Mouse (Mus musculus): ENCODE data around the gene Zfp865. TPM values are rescaled to one million over a fixed set of nuclear protein-coding genes. Genes with fewer than 3 reads are reported as not detected.
"Not testable (repeated sequence)": the region's sequence is repeated elsewhere in the genome, so short reads cannot be mapped to it uniquely, and the experiment has no call there.

The Zfp865 gene
- 10 to 100 TPM; 40.1 to 41.8 TPM for total RNA-seq (2021)
- long read RNA-seq, experiment 1, transcript Zfp865-204 (2 exons, 93 nt) = major isoform, 8 of 9 reads
- long read RNA-seq, experiment 1, partial matches to known transcripts = 0 of 9 reads
- long read RNA-seq, experiment 1, other reads (novel, unspliced or antisense) = 0 of 9 reads
- long read RNA-seq, experiment 2, transcript Zfp865-203 (1 exons, 3,815 nt) = major isoform, 7 of 15 reads
- long read RNA-seq, experiment 2, partial matches to known transcripts = 5 of 15 reads
- long read RNA-seq, experiment 2, other reads (novel, unspliced or antisense) = 0 of 15 reads

DNA sequence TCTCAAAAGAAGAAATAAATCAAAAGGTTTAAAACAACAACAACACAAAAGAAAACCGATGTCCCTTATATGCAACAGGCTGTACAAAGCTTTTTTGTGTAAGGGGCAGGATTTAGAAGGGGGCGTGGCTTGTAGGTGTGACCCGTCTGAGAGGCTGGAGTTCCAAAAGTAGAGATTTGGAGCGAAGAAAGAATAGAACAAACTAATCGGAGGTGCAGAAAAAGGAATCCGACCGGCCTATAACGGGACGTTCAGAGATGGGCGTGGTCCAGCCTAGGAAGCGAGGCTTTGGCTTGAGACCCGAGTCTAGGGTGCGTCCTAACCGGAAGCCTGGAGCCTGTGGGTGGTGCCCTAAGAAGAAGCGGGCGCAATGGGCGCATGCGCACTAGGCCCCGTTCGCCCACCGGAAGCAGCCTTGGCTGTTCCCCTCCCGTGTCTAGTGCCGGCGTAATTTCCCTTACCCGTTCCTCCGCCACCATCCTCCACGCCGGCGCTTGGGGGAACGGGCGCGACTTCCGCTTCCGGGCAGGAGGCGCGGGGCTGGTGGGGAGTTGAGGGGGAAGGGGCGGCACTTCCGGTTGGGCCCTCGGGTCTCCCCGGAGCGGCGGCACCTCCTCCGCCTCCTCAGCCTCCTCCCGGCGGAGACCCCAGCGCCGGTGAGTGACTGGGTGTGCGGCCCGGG lies at the start of gene Zfp865, which contains the start of gene Ccdc106:
Gene Zfp865, plus strand, starts transcription at position 377 of the 682 bp plus-strand sequence.
Gene Ccdc106, plus strand, starts transcription at position 554 of the 682 bp plus-strand sequence.
- DNase-seq (ENCODE audit: low spot score in 2 of 2) = peak; percentile 97 to 98

DNA sequence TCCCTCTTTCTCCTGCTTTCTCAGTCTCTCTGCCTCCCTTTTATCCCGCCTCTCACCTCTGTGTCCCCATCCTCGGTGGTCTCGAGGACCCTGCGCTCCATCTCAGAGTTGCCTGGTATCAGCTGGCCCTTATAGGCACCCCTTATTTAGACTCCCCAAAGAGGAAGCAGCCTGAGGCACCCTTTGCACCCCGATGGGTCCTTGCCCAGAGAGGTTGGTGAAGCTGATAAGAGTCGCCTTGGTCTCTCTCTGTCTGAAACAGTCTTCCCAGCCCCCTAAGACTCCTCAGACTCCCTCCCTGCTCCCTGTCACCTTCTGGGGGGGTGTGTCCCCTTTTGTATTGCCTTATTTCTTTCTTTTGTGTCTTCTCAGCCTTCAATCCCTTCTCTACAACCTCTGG lies 49.1 kb upstream of the Zfp865 start, which contains the start of gene Sbk3:
Gene Sbk3, minus strand, starts transcription at position 101 of the 400 bp plus-strand sequence.
- no peak for DNase-seq (ENCODE audit: low spot score in 2 of 2)

DNA sequence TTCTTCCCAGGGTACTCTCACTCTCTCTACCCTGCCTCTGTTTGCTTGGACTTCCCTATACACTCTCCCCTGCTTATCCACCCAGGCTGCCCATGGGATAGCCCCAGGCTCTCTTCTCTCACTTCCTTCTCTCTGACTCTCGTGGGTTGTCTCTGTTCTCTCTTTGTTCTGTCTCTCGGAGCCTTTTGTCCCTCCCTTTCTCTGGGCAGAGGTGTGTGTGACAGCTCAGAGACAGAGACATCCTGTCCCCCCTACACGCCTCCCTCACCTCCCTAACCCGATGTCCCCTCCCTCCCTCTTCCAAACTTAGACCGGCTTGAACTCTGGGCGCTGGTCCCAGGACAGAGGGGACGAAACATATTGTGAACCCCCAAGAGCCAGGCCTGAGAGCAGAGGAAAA lies 48.5 kb upstream of the Zfp865 start:
- no peak for DNase-seq (ENCODE audit: low spot score in 2 of 2)

DNA sequence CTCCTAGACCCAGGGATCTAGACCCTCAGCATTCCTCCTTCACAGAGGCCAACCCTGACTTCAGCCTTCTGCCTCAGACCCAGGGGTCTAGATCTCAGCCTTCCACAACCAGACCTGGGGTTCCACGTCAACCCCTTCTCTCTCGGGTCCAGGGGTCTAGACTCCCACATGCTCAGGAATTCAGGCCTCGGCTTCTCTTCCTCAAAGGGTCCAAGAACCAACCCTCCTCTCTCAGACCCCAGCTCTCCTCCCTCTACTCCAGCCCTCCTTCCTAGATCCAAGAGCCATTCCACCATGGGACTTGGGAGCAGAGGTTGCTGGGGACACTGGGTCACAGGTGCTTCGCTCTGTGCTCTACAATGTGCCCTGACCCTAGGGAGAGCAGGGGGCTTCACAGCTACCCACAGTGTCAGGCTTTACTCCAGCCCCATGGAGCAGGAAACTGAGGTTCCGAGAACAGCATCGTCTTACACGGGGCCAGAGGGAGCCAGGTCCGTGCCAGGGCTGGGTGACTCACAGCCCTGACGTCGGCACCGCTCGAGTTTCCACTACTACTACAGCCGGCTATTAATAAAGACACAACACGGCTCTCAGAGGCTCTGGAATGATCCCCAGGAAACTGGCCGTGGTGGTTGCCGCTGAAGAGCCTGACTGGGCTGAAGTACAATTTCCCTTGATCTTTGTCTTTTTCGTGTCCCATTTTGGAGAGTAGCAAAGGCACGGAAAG lies 47.7 kb upstream of the Zfp865 start:
- DNase-seq (ENCODE audit: low spot score in 2 of 2) = peak in 1 of 2 experiments; percentile 32

DNA sequence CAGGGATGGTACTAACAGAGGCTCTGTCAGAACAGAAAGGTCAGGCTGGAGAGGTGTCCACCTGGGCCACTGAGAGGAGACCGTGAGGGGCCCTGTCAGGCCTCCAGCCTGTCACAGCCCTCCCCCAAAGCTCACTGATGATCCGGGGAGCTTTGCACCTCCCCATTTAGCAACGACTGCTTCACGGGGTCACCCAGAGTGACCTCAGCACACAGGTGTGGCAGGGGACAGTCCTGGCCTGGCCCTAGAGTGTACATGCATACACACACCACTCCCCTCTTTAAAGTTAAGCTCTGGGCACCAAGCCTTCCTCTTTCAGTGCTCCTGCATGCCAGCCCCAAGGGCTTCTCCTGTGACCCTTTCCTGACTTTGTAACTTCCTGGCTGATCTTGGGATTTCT lies 44.7 kb upstream of the Zfp865 start:
- no peak for DNase-seq (ENCODE audit: low spot score in 2 of 2)

DNA sequence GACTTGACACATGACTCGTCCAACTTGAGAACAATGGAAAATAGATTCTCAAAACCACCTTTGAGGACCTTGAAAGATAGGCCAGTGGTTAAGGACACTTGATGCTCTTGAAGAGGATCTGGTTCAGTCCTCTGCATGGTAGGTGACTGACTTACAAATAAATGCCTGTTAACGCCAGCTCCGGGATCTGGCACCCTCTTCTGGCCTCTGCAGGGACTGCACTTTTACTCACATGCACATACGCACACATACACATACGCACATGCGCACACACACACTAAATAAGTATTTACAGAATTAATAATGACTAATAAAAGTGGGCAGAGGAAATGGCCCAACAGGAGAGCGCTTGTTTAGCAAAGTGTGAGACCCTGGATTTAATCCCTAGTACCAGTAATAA lies 43.3 kb upstream of the Zfp865 start:
- no peak for DNase-seq (ENCODE audit: low spot score in 2 of 2)

DNA sequence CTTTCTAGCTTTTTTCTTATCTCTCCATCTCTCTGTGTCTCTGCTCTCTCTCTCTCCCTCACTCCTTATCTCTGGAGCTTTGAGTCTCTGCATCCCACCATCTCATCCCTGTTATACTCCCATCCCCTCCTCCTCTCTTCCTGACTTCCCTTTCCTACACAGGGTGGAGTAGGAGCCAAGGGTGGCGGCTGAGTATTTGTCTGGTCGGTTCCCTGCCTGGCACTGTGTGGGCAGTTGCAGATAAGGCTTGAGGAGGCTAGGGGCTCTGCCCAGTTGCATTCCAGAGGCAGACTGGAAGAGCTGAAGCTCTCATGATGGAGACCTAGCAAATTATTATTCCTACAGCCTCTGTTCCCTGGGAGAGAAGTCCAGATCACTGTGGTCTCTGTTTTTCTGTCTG lies 31.9 kb upstream of the Zfp865 start:
- no peak for DNase-seq (ENCODE audit: low spot score in 2 of 2)

DNA sequence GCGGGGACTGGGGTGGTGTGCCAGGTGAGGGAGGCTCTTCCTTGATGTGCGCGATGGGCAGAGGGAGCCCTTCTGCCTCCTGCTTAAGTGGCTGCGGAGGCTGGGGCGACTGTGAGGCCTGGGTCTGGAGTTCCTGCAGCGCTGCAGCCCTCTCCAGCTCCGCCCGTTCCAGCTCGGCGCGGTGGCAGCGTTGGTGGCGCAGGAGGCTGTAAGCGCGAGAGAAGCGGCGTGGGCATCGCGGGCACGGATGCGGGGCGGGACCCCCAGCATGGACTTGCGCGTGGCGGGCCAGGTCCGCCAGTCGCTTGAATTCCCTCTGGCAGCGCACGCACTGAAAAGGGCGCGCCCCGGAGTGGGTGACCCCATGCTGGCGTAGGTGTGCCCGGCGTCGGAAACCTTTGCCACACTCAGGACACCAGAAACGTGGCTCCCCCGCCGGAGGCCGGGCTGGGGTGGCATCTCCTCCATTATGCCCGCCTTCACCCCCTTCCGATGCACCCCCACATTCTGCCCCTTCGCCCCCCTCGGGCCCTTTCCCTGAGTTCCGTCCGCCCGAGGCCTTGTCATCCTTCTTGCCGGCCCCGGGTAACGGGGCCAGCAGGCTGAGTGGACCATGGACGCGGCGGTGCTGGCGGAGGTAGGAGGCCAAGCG lies 26.7 kb upstream of the Zfp865 start:
- DNase-seq (ENCODE audit: low spot score in 2 of 2) = no peak

DNA sequence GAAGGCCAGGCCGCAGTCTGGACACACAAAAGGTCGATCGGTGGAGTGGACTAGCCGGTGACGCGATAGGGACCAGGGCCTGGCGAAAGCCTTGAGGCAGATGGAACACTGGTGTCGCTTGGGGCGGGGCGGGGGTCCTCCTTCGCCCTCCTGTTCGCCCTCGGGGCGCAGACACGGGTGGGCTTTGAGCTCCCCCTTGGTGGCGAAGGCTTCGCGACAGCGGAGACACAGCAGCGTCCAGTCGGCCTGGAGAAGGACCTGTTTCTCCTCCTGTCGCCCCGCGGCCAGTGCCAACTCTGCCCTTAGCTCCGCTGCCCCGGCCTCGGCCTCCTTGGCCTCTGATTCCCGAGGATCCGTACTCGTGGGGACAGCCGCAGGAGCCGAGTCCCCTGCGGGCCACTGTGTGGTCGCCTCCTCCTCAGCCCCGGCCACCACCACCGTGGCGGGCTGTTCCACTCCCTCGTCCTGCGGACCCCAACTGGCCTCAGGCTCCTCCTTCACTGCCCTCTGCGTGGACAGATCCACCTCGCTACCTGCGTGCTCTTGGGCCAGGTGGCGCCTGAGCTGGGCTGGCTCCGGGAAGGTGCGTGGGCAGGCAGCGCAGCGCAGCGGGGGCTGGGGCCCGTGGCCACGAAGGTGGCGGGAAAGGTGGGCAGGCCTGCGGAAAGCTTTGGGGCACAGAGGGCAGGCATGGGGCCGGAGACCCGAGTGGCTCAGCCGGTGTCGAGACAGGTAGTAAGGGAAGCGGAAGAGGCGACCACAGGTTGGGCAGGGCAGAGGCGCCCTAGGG lies 26.0 kb upstream of the Zfp865 start:
- DNase-seq (ENCODE audit: low spot score in 2 of 2) = no peak

DNA sequence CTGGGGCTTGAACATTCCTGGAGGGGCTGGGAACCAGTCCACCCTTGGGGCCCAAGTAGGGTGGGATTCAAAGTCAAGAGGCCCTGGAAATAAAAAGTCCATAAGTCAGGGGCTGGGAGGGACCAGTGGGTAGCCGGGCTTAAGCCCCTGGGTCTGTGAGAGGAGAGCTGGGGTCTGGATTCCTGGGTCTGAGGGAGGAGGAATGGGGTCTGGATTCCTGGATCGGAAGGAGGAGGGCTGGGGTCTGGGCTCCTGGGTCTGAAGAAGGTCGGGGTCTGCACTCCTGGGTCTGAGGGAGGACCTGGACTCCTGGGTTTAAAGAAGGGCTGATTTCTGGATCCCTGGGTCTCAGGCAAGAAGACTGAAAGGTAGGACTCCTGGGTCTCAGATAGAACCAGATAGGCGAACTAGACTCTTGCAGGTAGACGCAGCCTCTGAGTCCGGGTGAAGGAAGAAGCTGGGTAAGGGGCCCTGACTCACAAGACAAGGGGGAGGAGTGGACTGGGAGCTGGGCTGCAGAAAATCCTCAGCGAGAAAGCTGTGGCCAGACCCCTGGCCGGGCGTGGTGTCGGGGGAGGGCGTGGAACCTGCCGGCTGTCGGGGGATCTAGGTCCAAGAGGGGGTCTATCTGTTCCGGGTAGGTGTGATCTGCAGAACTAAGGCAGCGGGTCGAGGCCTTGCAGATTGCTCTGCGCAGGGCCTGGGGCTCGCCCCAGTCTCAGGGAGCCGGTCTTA lies 24.7 kb upstream of the Zfp865 start:
- DNase-seq (ENCODE audit: low spot score in 2 of 2) = no peak

DNA sequence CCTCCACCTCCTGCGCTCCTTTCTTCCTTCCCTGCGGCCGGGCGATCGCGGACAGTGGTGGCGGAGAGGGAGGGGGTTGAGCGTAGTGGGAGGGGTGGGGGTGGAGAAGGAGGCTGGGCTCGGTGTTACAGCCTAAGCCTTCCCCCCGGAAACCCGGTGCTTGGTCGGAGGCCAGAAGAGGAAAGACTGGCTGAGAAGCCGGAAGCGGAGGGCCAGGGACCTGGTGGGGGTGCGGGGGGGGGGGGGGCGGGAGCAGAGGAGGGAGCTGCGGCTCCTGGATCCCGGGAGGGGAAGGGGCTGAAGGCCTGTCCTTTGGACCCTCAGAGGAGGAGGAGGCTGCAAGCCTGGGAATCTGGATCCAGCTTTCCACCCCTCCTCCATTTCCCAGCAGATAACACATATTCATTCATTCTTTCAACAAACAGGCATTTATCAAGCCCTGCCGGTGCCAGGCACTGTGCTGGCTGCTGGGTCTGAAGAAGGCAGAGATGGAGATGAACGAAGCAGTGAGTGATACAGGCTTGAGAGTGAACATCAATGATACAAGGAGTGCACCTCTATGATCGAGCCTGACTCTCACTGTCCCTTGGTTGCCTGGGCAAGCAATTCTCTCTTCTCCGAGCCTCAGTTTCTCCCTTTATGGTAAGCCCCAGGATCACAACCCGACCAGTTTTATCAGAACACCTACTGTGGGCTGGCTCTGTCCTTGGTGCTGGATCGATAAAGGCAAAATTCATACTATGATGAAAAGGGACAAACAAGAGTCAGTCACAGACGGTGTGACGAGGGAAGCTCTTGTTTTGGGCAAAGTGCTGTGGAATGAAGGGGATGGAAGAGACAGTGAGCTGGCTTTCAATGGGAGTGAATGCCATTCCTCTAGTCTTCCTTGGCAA lies 23.9 kb upstream of the Zfp865 start, which contains the start of gene Zfp579:
Gene Zfp579, minus strand, starts transcription at position 156 of the 893 bp plus-strand sequence.
- DNase-seq (ENCODE audit: low spot score in 2 of 2) = peak; percentile 90

DNA sequence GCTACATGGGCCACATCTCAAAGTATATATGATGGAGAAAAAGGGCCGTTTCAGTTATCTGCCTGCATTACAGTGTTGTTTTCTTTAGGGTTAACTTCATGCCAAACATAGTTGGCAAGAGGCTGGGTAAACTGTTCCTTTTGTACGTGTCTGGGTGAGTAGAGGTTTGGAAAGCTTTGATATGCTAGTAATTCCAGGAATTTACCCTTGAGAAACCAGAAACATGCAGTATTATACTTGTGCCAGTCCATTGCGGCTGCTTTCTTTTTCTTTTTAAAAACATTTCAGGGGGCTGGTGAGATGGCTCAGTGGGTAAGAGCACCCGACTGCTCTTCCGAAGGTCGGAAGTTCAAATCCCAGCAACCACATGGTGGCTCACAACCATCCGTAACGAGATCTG lies 23.2 kb upstream of the Zfp865 start:
- DNase-seq (ENCODE audit: low spot score in 2 of 2) = no peak

DNA sequence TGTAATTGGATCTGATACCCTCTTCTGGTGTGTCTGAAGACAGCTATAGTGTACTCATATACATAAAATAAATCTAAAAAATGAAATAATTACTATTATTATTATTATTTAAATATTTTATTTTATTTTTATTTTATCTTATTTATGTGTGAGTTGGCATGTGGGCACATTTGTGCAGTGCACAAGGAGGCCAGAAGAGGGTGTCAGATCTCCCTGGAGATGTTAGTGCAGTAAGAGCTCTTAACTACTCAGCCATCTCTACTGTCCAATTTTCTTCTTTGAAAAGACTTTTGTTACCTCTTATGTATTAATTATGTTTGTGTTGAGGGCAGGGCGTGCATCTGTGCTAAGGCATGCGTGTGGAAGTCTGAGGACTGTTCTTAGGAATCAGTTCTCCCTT lies 20.3 kb upstream of the Zfp865 start:
- no peak for DNase-seq (ENCODE audit: low spot score in 2 of 2)

DNA sequence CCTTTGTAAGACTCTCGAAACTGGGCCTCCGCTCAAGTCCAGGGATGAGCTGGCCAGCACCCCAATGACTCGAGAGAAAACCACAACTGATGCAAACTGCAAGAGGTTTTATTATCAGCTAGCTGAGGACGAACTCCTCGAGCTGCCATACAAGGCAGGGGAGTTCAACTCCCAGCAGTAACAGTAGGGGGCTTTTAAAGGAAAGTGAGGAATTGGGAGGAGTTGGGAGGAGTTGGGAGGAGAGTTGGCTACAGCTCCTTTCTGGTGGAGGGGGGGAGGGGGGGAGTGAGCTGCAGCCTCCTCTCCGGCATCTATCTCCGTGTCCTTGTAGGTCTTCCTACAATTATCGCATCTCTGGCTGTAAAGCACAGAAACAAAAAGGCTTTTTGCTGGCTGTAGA lies 17.3 kb upstream of the Zfp865 start:
- DNase-seq (ENCODE audit: low spot score in 2 of 2) = not testable (repeated sequence)

DNA sequence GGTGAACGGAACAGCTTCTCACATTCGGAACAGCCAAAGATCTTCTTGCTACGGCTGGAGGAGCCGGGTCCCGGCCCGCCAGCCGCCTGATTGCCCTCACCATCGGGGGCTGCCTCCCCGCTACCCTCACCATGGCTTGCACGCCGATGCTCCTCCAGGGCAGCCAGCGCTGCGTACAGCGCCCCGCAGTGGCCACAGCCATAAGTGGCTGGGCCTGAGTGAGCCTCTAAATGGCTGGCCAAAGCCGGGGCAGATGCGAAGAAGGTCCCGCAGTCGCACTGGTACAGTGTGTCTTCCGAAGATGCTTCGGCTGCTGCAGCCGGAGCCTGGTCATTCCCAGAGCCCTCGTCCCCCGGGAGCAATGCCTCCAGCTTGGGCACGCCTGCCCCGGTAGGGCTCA lies 11.9 kb upstream of the Zfp865 start:
- no peak for DNase-seq (ENCODE audit: low spot score in 2 of 2)

DNA sequence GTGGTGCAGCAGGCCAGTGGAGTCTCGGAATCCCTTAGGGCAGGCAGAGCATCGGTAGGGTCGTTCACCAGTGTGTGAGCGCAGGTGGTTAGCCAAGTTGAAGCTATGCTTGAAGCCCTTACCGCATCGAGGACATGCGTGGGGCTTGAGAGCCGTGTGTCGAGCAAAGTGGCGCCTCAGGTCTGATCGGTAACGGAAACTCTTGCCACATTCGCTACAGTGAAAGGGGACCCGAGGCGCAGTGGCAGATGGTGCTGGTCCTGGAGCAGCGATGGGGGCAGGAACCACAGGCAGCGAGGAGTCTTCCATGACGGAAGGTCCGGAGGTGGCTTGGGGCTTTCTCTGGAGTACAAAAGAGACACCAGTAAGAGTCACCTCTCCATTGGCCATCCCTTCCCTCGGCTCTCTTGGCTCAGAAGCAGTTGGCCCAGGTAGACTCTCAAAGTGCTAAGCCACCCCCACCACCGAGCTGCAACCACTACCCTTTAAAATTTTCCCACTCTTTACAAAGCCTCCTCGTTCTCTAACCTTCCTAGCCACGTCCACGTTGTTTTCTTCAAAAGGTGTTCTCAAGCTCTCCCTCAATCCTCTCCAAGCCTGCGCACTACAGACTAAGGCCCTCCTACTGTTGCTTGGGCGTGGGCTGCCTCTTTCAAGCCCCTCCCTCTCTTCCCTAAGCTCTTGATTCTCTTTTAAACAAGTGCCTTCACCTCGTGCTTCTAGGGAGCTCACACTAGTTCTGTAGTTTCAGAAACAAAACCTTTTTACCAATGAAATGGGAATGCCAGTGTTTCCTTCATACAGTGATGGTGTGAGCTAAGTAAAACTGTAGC lies 7.3 kb upstream of the Zfp865 start:
- no peak for DNase-seq (ENCODE audit: low spot score in 2 of 2)

DNA sequence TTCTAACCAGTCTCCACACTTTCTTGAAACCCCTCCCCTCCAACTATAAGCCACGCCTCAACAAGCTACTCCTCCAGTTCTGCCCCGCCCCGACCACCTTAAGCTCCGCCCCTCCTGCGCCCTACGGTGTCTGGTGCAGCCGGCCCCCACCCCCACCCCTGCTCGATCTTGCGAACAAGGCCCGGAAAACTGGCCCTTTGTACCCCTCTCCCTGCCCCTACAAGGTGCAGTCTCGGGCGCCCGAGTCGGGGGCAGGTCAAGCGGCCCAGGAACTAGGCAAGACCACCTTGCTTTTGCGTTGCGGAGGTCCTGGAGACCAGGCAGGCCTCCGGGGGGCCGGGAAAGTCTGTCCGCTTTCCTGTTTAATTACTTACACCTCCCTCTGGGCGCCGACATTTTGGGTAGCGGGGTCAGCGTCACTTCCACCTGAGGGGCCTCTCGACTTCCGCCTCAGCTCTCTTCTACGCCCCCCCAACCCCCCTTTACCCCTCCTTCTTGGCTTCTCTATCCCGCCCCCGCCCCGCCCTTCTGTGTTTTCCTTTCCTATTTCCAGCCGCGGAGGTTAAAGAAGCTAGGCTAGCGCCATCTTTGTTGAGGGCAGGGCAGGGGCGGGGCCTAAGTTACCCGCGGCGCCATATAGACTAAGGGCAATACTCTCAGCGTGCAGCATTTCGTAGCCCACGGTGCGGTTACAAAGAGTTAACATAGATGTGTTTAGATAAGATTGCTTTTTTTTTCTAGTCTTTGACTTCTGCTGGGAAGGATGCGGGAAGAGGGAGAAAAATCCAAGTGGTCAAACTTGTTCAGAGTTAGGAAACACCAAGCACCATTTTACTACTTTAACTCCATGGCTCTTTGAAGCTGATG lies 5.7 kb upstream of the Zfp865 start, which contains the start of the genes Zfp524 and Fiz1:
Gene Zfp524, plus strand, starts transcription at position 165 of the 867 bp plus-strand sequence.
Gene Fiz1, minus strand, starts transcription at position 447 of the 867 bp plus-strand sequence.
- peak; percentile 91 to 92 for DNase-seq (ENCODE audit: low spot score in 2 of 2)

Data from adrenal gland, postnatal 4 days (tissue).